In the genomic region with DNA sequence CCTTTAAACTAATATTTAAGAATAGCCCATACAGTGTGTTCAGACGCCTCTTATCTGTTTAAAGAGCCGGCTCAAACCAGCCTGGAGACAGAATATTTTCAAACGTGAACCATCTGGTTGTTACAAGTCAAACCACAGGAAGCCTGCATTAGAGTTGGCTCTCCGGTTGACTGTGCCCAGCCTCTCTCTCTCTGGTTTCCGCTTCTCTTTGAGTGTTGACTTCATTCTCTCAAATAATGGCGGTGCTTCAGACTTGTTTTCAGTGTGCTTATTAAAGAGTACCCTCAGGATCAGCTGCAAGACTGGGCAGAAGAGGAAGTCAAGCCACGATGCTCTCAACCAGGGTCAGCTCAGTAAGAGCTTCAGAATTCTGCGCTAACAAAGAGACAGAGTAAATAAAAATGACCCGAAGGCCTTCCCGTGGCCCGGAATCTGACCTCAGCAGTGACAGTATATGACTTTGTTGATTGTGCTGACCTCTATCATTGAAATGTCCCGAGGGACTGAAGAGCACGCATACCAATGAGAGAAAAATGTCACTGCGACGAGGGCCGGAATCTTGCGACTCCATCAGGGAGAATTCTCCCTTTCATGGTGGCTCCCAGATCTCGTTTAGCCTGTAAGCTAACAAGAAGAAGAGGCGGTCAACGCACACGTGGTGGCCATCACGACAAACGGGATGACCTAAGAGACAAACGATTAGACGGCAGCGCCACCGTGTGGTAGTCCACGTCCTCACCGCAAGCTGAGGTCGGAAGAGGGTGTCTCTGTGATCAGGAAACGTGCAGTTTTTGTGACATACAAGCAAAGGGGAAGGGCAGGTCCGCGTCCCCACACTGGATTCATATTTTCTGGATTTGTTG, we compare ENCODE assay signal across 8 mouse cellular contexts. TPM values are rescaled to one million over a fixed set of nuclear protein-coding genes. Genes with fewer than 3 reads are reported as not detected.
DNase-seq lines count a peak whose midpoint lies in the region; ATAC-seq lines count a peak whose summit lies in the region.

No protein-coding gene starts in this region.

- peak overlapping the region; percentile 24 for H3K4me3 ChIP-seq in embryonic facial prominence, embryonic 11.5 days (ENCODE audit: low read depth, low read length)
- peak overlapping the region; percentile 28 for H3K4me3 ChIP-seq in limb, embryonic 10.5 days
- 0 out of 2 replicates have a peak overlapping the region, but pooled peaks have one; percentile 17 for H3K4me3 ChIP-seq in midbrain, embryonic 12.5 days

- H3K27ac ChIP-seq in embryonic facial prominence, embryonic 11.5 days (replicated peaks; ENCODE audit: low read depth, low read length) = no peak overlapping the region
- no peak overlapping the region for H3K27ac ChIP-seq in limb, embryonic 10.5 days
- H3K27ac ChIP-seq in midbrain, embryonic 12.5 days (replicated peaks) = no peak overlapping the region

- peak; percentile 89 for DNase-seq in adrenal gland, postnatal 25 days
- peak; percentile 95 for DNase-seq in embryonic facial prominence, embryonic 11.5 days (ENCODE audit: low spot score)
- DNase-seq in heart, adult 11 months = peak; percentile 97
- peak; percentile 73 for DNase-seq in kidney, adult 11 months
- peak; percentile 93 for DNase-seq in limb, embryonic 10.5 days (ENCODE audit: low spot score)
- DNase-seq in skeletal muscle tissue, adult 2 months (ENCODE audit: low read depth, low spot score) = peak; percentile 75
- no peak for DNase-seq in adipocyte (ENCODE audit: low spot score)

- H3K36me3 ChIP-seq in embryonic facial prominence, embryonic 11.5 days (replicated peaks; ENCODE audit: control insufficient read depth, insufficient read depth, low read depth, low read length) = no peaks in the 10 kb centered on the region
- H3K36me3 ChIP-seq in limb, embryonic 10.5 days = no peaks in the 10 kb centered on the region
- H3K36me3 ChIP-seq in midbrain, embryonic 12.5 days = no peaks in the 10 kb centered on the region

- H3K27me3 ChIP-seq in embryonic facial prominence, embryonic 11.5 days (ENCODE audit: control insufficient read depth, insufficient read depth, low read length) = no peaks in the 10 kb centered on the region
- peaks cover 20% of the 10 kb centered on the region for H3K27me3 ChIP-seq in limb, embryonic 10.5 days (ENCODE audit: low read depth, poor library complexity, severe bottlenecking)
- peaks cover 76% of the 10 kb centered on the region for H3K27me3 ChIP-seq in midbrain, embryonic 12.5 days

- peak overlapping the region; percentile 32; the same call in 1 of the 2 replicates for H3K9ac ChIP-seq in embryonic facial prominence, embryonic 11.5 days (replicated peaks; ENCODE audit: low read length)
- no peak overlapping the region; the same call in 1 of the 2 replicates for H3K9ac ChIP-seq in midbrain, embryonic 12.5 days (replicated peaks)

- peak; percentile 60 for ATAC-seq in embryonic facial prominence, embryonic 11.5 days (replicated peaks; ENCODE audit: insufficient number of reproducible peaks, low FRiP score, low TSS enrichment, low read depth)
- peak; percentile 73; the same call in 1 of the 2 replicates for ATAC-seq in midbrain, embryonic 12.5 days (ENCODE audit: low FRiP score, low read depth)

- 11% methylated on average over 33 of the region's 33 CpGs for WGBS in embryonic facial prominence, embryonic 11.5 days
- 25% methylated on average over 33 of the region's 33 CpGs for WGBS in limb, embryonic 10.5 days
- WGBS in midbrain, embryonic 12.5 days = 22% methylated on average over 33 of the region's 33 CpGs

- peaks cover 2% of the 10 kb centered on the region; the same call in 1 of the 2 replicates for H3K4me1 ChIP-seq in embryonic facial prominence, embryonic 11.5 days (ENCODE audit: control insufficient read depth, insufficient read depth, low read length)
- peaks cover 28% of the 10 kb centered on the region for H3K4me1 ChIP-seq in limb, embryonic 10.5 days
- H3K4me1 ChIP-seq in midbrain, embryonic 12.5 days = peaks cover 15% of the 10 kb centered on the region

- peak overlapping the region; percentile 46 for H3K4me2 ChIP-seq in embryonic facial prominence, embryonic 11.5 days (ENCODE audit: low read depth, low read length)
- H3K4me2 ChIP-seq in midbrain, embryonic 12.5 days (replicated peaks) = peak overlapping the region; percentile 48

- no peaks in the 10 kb centered on the region for H3K9me3 ChIP-seq in embryonic facial prominence, embryonic 11.5 days (replicated peaks; ENCODE audit: control insufficient read depth, low read length)
- H3K9me3 ChIP-seq in limb, embryonic 10.5 days (replicated peaks) = no peaks in the 10 kb centered on the region
- H3K9me3 ChIP-seq in midbrain, embryonic 12.5 days = 0 out of 2 replicates have a peak, but pooled peaks cover 3% of the 10 kb centered on the region

RNA-seq across cellular contexts. Expression of a gene that starts 55.3 kb away (rescaled TPM):
- 86.5 and 98.2 TPM in 2 replicates for total RNA-seq in adrenal gland, postnatal 25 days (2021)
- polyA plus RNA-seq in embryonic facial prominence, embryonic 11.5 days (2014; fragmentation: Nextera tagmentation; extraction: Ambion mirVana) = 212 and 223 TPM in 2 replicates
- 230 and 235 TPM in 2 replicates for polyA plus RNA-seq in limb, embryonic 10.5 days (2016; fragmentation: Nextera tagmentation; extraction: Ambion mirVana)
- polyA plus RNA-seq in midbrain, embryonic 12.5 days (2016; fragmentation: Nextera tagmentation; extraction: Ambion mirVana) = 265 and 279 TPM in 2 replicates
